Mouse (Mus musculus): ENCODE data around the gene Defb11. TPM values are rescaled to one million over a fixed set of nuclear protein-coding genes. Genes with fewer than 3 reads are reported as not detected.
A peak's percentile ranks its signal among the peaks of the same experiment; 100 is the strongest.
"Not testable (repeated sequence)": the region's sequence is repeated elsewhere in the genome, so short reads cannot be mapped to it uniquely, and the experiment has no call there.

The Defb11 gene
- not detected in 2 replicates for polyA plus RNA-seq (2016; fragmentation: Nextera tagmentation; extraction: Ambion mirVana)

- not testable (repeated sequence) for H3K9me3 ChIP-seq (replicated peaks); H3K27ac ChIP-seq; H3K27me3 ChIP-seq (ENCODE audit: low read depth, poor library complexity, severe bottlenecking); H3K4me1 ChIP-seq; H3K36me3 ChIP-seq; H3K4me3 ChIP-seq
- DNase-seq (ENCODE audit: low spot score), result peak; percentile 33
These were observed at the start of gene Defb11 for GRCm38 (mm10) chr8:21906290-21906689. Gene Defb11 (minus strand): TSS chr8:21906412.

GRCm38 (mm10) chr8:21955321-21955720 is 49.1 kb upstream of the Defb11 start:
- Histone ChIP-seq H3K27me3 (ENCODE audit: low read depth, poor library complexity, severe bottlenecking) (no peaks in the 10 kb centered on the region), H3K36me3 (no peaks in the 10 kb centered on the region), H3K9me3 (replicated peaks) (no peaks in the 10 kb centered on the region), H3K4me3 (no peak overlapping the region), H3K27ac (no peak overlapping the region), H3K4me1 (no peaks in the 10 kb centered on the region)
- 7% methylated on average over 9 of the region's 9 CpGs for WGBS
- peak; percentile 67 for DNase-seq (ENCODE audit: low spot score)

DNA sequence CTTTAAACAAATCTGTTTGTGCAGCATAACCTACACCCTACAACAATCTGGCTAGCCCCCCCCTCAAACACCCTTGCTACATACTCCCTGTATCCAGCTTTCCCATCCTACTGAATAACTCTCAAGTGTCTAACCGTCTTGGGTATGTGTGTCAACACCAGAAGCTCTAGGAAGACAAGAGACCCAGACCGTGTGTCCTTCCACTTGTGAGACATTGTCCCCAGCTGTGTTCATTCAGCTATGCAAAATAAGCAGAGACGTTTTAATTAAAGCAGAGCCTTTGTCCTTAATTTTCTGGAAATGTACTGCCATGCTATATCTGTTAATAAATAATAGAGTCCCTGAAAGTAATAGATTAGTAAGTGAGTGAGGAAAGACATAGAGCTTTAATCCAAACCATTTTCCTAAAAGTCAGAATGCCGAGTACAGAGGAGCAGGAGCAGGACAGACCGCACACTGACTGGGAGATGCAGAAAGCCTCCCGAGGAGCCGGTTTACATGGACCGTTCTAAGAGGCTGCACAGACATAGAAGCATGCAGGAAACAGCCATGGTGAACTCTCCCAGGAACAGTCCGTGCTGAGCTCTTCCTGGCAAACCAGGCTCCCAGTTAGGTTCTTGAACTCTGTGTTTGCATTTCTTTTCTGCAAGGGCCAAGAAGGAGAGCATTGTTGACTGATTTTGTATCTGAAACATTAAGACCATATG is 41.3 kb upstream of the Defb11 start:
- H3K4me1 ChIP-seq, result no peaks in the 10 kb centered on the region
- H3K9me3 ChIP-seq (replicated peaks), result no peaks in the 10 kb centered on the region
- WGBS, result 88% methylated on average over 9 of the region's 9 CpGs
- no peak overlapping the region for H3K27ac ChIP-seq
- H3K4me3 ChIP-seq, result no peak overlapping the region
- H3K36me3 ChIP-seq, result no peaks in the 10 kb centered on the region
- no peaks in the 10 kb centered on the region for H3K27me3 ChIP-seq (ENCODE audit: low read depth, poor library complexity, severe bottlenecking)
- DNase-seq (ENCODE audit: low spot score), result no peak

DNA sequence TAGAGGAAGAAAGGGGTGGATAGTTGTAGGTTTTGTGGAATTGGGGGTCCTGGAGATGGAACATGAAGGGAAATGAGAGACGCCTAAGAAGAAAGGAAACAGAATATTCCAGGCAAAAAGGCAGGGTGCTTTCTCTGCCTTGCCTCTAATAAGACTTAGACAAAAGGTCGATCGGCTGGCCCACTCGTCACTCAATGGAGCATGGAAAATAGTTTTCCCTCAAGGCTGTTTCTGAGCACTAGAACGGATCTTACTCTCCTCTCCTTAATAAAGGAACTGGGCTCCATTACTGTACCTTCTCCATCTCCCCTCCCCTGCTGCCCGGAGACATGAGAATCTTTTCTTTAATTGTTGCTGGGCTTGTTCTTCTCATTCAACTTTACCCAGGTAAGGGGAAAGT is 40.2 kb upstream of the Defb11 start, which contains the start of gene Defb13:
Gene Defb13 (plus strand): TSS at position 301 of the 400 bp plus-strand sequence.
- 92% methylated on average over 6 of the region's 6 CpGs for WGBS
- H3K9me3 ChIP-seq (replicated peaks), result no peaks in the 10 kb centered on the region
- no peak within 1 kb of the TSS for H3K27ac ChIP-seq
- no peaks in the 10 kb centered on the region for H3K27me3 ChIP-seq (ENCODE audit: low read depth, poor library complexity, severe bottlenecking)
- H3K36me3 ChIP-seq, result no peaks in the 10 kb centered on the region
- no peaks in the 10 kb centered on the region for H3K4me1 ChIP-seq
- H3K4me3 ChIP-seq, result no peak within 1 kb of the TSS
- no peak for DNase-seq (ENCODE audit: low spot score)

- H3K27me3 ChIP-seq (ENCODE audit: low read depth, poor library complexity, severe bottlenecking); H3K4me3 ChIP-seq; H3K27ac ChIP-seq; H3K4me1 ChIP-seq; H3K36me3 ChIP-seq; DNase-seq (ENCODE audit: low spot score); H3K9me3 ChIP-seq (replicated peaks): not testable (repeated sequence)
- WGBS, result 89% methylated on average over 4 of the region's 4 CpGs
These were observed 31.8 kb upstream of the Defb11 start, which contains the start of gene Defb35 for GRCm38 (mm10) chr8:21938052-21938451. Gene Defb35 (plus strand): TSS chr8:21938352.

DNA sequence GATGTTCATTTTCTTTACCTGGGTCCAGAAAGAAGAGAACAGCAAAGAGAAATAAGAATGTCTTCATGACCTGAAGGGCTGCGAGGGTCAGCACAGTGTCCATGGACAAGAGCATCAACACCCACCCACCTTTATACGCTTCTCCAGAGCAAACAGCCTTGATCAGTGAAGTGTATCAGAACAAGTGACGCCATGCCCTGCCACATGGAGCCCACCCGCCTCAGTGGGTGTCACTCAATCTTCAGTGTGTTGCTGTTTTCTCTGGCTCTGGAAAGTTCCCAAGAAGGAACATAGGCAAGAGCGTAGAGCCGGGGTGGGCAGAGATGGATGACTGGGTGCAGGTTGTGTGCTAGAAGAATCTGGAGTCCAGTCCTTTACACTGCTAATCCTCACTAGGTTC is 26.4 kb upstream of the Defb11 start, which contains the start of gene Defb15:
Gene Defb15 (minus strand): TSS at position 101 of the 400 bp plus-strand sequence.
- H3K4me3 ChIP-seq, result no peak within 1 kb of the TSS
- H3K27me3 ChIP-seq (ENCODE audit: low read depth, poor library complexity, severe bottlenecking), result no peaks in the 10 kb centered on the region
- no peaks in the 10 kb centered on the region for H3K36me3 ChIP-seq
- no peaks in the 10 kb centered on the region for H3K4me1 ChIP-seq
- WGBS, result 95% methylated on average over 6 of the region's 6 CpGs
- no peak within 1 kb of the TSS for H3K27ac ChIP-seq
- DNase-seq (ENCODE audit: low spot score), result no peak
- no peaks in the 10 kb centered on the region for H3K9me3 ChIP-seq (replicated peaks)

GRCm38 (mm10) chr8:21930754-21931153 is 24.5 kb upstream of the Defb11 start:
- not testable (repeated sequence) for H3K27me3 ChIP-seq (ENCODE audit: low read depth, poor library complexity, severe bottlenecking); H3K4me1 ChIP-seq; H3K4me3 ChIP-seq; H3K27ac ChIP-seq; H3K36me3 ChIP-seq; H3K9me3 ChIP-seq (replicated peaks); DNase-seq (ENCODE audit: low spot score)
- WGBS, result 88% methylated on average over 3 of the region's 3 CpGs

DNA sequence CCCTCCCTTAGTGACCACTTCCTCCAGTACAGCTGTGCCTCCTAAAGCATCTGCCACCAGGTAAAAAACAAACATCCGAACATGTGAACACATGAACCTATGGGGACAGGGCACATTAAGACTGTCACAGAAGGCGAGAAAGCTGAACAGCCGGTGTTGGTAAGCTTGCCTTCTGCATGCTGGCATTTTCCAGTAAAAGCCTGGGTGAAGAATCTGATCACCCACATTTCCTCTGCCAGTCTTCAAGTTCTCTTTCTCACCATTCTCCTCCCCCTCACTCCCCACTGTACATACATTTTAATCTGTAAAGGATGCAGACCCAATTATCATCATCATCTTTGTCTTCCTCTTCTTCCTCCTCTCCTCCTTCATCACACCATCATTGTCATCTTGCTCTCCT is 9.4 kb upstream of the Defb11 start:
- 92% methylated on average over 3 of the region's 3 CpGs for WGBS
- DNase-seq (ENCODE audit: low spot score), result no peak
- Histone ChIP-seq H3K4me1 (no peaks in the 10 kb centered on the region), H3K4me3 (no peak overlapping the region), H3K27ac (no peak overlapping the region), H3K27me3 (ENCODE audit: low read depth, poor library complexity, severe bottlenecking) (no peaks in the 10 kb centered on the region), H3K9me3 (replicated peaks) (no peaks in the 10 kb centered on the region), H3K36me3 (no peaks in the 10 kb centered on the region)

- Histone ChIP-seq H3K9me3 (replicated peaks) (no peaks in the 10 kb centered on the region), H3K36me3 (no peaks in the 10 kb centered on the region), H3K27me3 (ENCODE audit: low read depth, poor library complexity, severe bottlenecking) (no peaks in the 10 kb centered on the region), H3K4me3 (no peak overlapping the region), H3K4me1 (no peaks in the 10 kb centered on the region), H3K27ac (no peak overlapping the region)
- 31% methylated on average over 2 of the region's 2 CpGs for WGBS
- DNase-seq (ENCODE audit: low spot score), result no peak
These were observed 6.3 kb upstream of the Defb11 start for GRCm38 (mm10) chr8:21912554-21912953.

DNA sequence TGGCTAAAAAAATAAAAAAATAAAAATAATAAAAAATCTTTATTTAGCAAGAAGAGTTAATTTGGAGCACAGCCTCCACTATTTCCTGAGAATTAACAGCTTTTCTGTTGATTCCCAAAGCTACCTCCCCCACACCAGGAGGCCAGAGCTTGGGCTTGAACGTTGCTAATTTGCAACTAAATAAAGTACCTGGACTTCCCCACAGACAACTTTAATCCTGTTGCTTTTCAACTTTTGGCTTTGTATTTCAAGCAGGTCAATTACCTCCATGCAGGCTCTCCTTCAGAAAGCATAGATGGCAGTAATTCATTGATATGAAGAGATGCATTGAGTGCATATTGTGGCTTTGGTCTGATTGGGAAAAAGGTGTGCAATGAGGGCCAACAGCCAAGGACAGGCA is 5.7 kb upstream of the Defb11 start:
- Histone ChIP-seq H3K4me1 (peaks cover under 1% of the 10 kb centered on the region; the same call in 1 of the 2 replicates), H3K9me3 (replicated peaks) (no peaks in the 10 kb centered on the region), H3K4me3 (no peak overlapping the region), H3K36me3 (no peaks in the 10 kb centered on the region), H3K27me3 (ENCODE audit: low read depth, poor library complexity, severe bottlenecking) (no peaks in the 10 kb centered on the region), H3K27ac (no peak overlapping the region)
- DNase-seq (ENCODE audit: low spot score), result no peak
- 24% methylated on average over 1 of the region's 1 CpGs for WGBS

DNA sequence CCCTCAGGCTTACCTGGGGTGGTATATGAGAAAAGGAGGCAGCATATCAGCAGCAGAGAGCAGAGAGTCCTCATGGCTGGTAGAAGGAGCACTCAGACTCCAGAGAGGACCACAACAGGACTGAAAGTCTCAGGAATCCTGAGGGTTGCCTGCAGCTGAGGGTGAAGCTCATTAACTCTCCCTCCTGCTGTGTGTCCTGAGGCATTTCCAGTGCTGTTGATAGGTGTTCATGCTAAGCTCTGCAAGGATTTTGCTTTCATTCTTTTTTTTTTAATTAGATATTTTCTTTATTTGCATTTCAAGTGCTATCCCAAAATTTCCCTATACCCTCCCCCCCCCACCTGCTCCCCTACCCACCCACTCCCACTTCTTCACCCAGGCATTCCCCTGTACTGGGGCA is 20.9 kb downstream of the Defb11 start, which contains the start of gene Defb9:
Gene Defb9 (minus strand): TSS at position 101 of the 400 bp plus-strand sequence.
- H3K36me3 ChIP-seq, H3K4me1 ChIP-seq: not testable (repeated sequence)

DNA sequence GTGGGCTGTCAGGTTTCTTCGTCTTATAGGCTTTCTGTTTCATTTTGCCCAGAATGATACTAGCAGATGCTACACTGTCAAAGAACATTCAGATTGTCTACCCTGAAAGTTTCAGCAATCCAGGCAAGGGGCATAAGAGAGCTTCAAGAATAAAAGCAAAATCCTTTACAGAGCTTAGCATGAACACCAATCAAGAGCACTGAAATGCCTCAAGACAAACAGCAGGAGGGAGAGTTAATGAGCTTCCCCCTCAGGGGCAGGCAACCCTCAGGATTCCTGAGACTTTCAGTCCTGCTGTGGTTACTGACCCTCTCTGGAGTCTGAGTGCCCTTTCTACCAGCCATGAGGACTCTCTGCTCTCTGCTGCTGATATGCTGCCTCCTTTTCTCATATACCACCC is 47.6 kb downstream of the Defb11 start, which contains the start of gene Defb10:
Gene Defb10 (plus strand): TSS at position 316 of the 400 bp plus-strand sequence.
- not testable (repeated sequence) for H3K4me3 ChIP-seq; H3K4me1 ChIP-seq; H3K27ac ChIP-seq; H3K36me3 ChIP-seq; H3K9me3 ChIP-seq (replicated peaks); DNase-seq (ENCODE audit: low spot score); H3K27me3 ChIP-seq (ENCODE audit: low read depth, poor library complexity, severe bottlenecking)
- WGBS, result 58% methylated on average over 1 of the region's 1 CpGs

More for the DNA sequence above, 20.9 kb downstream of the Defb11 start, which contains the start of gene Defb9:
- DNase-seq (ENCODE audit: low spot score); H3K27me3 ChIP-seq (ENCODE audit: low read depth, poor library complexity, severe bottlenecking); H3K27ac ChIP-seq; H3K9me3 ChIP-seq (replicated peaks); H3K4me3 ChIP-seq: not testable (repeated sequence)
